Mouse (Mus musculus) MEL-GATA-1-ER (cell line): Measurements from ENCODE around the gene Abhd16a.

Source experiments
- DNase-seq: peaks from one replicate; pipeline ENCODE4 v3.0.0-alpha.2; 2012; ENCODE audit warnings: low read depth; ENCODE audit errors: extremely low read depth

Abhd16a gene

DNA sequence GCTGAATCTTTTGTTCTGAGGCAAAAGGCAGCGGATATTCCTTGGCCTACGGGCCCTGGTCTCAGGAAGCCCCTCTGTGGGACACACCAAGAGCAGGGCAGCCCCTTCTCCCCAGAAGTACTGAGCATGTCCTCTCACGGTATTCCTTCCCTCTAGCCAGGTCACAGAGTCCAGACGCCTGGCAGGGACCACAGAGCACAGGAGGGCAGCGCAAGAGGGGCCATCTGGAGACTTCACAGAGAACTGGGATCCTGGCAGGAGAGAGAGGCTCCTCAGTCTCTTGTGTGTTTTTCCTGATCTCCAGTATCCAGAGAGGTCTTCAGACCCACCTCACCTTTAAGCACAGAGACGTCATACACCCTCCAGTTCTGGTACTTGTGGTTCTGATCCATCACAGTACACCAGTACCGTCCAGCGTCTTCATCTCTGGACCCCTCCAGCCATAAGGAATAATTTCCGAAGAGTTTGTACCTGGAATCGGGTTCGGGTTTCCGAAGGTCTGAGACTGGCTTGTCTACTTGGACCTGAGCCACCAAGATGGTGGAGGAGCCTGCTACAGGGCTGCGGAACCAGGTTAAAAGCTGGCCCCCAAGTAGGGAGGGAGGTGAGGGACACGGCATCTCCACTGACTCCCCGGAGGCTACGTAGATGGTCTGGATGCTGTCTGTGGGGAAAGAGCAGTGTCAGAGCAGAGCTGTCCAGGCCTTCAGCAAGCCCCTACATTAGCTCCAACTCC, 6.1 kb upstream of the Abhd16a start:
- no peak for DNase-seq

DNA sequence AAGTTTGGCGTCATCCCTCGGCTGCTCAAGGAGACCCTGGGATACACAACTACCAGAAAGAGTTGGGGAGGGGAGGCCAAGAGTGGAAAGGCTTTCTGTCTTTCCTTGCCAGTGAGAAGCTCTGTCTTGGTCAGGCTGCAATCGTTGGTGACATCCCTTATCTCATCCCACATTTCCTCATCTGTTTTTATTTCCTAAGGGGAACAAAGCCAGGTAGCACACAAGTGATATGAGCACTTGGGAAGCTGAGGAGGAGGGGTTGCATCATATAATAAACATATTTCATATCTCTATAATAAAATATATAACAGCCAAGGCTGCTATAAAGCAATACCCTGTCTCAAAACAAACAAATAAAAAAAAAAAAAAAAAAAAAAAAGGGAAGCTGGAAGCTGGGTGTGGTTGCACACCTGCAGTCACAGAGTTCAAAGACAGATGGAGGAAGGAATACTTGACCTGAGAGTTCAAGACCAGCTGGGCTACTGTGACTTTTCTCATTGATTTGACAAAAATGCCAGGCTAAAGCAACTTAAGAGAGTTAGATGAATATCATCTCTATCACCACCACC, 5.0 kb upstream of the Abhd16a start:
- DNase-seq: no peak

- DNase-seq: no peak
Measured at GRCm38 (mm10) chr17:35085208-35085865, 3.7 kb upstream of the Abhd16a start, which contains the start of gene Ly6g6f. Gene Ly6g6f (minus strand): TSS chr17:35085610.

- no peak for DNase-seq
Measured at GRCm38 (mm10) chr17:35088151-35088550, 912 bp upstream of the Abhd16a start.

DNA sequence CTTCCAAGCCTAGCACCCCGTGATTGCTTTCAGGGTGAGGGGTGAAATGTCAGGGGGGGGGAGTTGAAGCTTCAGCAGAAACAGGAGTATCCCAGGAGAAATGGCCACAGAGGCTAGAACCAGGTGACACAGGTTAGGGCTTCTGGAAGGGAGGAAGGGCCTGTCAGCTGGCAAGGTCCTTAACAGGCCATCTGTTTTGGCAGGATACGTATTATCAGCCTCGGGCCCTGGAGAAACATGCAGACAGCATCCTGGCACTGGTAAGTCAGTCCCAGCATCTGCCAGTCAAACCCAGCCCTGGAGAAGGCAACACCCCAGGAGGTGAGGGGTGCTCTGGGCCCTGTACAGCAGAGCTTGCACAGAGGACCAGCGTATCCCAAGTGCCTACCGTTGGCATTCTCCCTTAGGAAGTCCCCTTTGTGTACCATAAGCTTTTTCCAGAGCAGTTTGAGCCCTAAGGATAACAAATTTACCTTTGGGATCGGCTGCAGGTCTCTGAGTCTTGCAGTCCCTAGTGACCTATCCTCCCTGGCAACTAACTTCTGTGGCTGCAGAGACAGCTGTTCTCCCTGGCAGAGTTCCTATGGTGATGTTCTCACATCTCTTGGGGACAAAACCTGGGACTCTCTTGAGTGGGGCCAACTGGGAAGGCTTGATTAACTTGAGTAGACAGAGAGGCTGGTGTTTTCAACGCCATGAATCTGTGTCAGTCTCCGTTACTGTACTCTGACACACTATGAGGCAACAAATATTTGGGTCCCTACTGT, 1.3 kb downstream of the Abhd16a start:
- no peak for DNase-seq

GRCm38 (mm10) chr17:35092403-35093198, 3.5 kb downstream of the Abhd16a start:
- no peak for DNase-seq

DNA sequence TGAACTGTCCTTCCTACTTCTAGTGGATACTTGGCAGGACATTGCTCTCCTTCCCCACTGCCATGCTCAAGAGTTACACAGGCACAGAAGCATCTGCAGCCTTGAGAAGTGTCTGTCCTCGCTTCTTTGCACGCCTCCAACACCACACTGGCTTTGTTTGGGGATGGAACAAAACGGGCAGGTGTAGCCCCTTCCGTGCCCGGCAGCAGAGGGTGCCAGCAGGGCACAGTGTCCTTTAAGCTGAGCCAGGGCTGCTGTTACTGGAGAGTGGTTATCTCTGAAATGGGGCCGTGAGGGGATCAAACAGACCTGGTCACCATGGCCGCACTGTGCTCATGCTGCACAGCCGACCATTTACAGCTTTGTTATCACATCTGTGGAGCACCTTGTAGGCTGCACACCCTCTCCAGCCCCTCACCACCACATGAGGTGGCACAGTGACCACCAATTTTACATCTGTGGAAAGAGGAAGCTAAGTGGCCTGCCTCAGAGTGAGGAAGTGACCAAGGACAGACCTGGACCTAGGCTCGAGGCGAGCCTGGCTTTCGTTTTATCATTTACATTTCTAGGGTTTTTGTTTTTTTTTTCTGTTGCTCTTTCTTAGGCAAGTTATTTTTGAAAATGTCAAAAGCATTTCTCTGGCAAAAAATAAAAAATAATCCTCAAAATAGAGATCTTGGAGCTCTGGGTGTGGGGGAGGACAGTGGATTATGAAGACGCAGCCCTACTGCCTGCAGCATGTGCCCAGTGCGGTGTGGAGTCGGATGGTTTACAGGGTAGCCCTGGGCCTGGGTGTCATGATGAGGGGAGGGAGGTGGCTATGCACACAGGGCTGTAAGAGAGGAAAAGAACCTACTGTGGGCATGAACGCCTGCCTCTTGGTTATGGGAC, 5.7 kb downstream of the Abhd16a start:
- DNase-seq: no peak

- no peak for DNase-seq
Measured at GRCm38 (mm10) chr17:35096597-35096996, 7.5 kb downstream of the Abhd16a start.

DNA sequence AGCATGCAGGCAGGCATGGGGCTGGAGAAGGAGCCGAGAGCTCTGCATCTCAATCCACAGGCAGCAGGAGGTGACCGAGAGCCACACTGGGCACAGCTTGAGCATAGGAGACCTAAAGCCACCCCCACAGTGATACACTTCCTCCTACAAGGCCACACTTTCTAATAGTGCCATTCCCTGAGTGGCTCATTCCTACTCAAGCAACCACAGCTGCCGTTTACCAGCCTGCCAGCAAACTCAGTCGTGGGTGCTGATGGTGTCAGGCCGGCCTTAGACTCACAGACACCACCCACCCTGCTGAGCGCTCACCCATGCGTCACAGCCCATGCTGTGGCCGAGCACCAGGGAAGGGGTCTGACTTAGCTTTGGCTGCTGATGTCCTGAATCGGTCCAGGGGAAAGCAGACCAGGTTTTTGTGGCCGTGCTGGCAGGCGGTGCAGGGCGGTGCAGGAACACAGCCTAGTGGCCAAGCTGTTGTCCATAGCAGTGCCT, 8.1 kb downstream of the Abhd16a start:
- no peak for DNase-seq

DNA sequence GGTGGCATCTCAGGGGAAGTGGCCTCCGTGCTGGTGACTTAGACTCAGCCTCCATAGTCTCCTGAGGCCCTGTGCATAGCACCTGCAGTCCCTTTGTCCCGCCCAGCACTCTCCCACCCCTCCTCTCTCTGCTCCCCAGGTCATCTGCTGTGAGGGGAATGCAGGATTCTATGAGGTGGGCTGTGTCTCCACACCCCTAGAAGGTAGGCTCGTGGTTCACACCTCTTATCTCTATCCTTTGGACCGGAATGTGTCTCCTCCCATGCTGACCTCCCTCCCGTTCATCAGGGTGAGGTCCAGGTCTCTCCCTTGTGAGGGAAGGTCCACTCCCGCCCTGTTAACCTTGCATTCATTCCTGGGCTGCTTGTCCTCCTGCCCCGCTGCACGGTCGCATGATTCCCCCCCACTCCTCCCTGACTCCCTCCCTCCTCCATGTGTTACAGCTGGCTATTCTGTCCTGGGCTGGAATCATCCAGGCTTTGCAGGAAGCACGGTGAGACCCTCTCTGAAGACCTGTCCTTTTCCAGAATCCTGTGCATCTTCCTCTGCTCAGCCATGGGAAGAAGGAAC, 11.2 kb downstream of the Abhd16a start:
- no peak for DNase-seq

DNA sequence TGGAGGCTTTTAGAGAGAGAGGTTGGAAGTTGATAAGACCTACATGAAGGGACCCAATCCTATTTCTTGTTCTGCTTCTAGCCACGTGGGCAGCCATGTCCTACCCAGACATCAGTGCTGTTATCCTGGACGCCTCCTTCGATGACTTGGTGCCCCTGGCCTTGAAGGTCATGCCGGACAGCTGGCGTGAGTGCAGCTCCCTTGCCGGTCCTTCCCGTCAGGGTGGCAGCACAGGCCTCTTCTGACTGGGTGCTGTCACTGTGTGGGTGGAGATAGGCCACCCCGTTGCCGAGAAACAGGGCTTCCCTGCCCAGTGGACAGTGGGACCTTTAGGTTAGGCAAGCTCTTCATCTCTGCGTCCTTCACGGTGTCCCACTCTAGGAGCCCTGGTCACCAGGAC, 12.1 kb downstream of the Abhd16a start:
- no peak for DNase-seq

DNA sequence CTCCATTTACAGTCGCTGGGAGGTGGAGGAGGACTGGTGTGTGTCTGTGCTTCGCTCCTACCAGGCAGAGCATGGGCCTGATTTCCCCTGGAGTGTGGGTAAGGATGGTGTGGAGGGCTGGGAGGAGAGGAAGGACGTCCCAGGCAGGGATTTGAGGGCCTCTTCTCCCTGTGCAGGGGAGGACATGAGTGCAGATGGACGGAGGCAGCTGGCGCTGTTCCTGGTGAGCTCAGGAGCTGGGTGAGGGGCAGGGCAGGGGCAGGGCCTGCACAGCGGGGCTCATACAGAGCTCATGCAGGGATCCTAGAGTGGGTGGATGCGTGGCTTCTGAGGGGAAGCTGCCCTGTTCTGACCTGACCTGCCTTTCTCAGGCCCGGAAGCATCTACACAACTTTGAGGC, 13.2 kb downstream of the Abhd16a start:
- no peak for DNase-seq

- DNase-seq: peak; percentile 93
Measured at GRCm38 (mm10) chr17:35103221-35103690, 14.2 kb downstream of the Abhd16a start.

DNA sequence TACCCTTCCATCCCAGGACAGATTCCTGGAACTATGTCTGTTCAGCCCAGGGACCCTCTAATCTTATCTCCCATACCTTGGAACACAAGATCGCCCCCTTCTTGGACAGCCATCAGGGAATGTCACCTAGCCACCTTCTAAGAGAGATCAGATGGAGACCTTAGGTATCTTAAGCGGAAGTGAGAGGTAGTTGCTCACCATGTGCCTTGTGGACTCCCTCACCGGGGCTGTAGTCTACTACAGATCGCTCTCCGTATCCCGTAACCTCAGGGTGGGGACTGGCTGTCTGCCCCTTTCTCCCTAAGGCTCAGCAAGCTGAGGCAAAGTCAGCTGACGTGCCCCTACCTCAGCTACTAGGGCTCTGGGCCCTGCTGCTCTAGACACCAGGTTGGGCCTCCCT, 15.0 kb downstream of the Abhd16a start:
- DNase-seq: no peak

GRCm38 (mm10) chr17:35104754-35105153, 15.7 kb downstream of the Abhd16a start:
- DNase-seq: peak; percentile 79

DNA sequence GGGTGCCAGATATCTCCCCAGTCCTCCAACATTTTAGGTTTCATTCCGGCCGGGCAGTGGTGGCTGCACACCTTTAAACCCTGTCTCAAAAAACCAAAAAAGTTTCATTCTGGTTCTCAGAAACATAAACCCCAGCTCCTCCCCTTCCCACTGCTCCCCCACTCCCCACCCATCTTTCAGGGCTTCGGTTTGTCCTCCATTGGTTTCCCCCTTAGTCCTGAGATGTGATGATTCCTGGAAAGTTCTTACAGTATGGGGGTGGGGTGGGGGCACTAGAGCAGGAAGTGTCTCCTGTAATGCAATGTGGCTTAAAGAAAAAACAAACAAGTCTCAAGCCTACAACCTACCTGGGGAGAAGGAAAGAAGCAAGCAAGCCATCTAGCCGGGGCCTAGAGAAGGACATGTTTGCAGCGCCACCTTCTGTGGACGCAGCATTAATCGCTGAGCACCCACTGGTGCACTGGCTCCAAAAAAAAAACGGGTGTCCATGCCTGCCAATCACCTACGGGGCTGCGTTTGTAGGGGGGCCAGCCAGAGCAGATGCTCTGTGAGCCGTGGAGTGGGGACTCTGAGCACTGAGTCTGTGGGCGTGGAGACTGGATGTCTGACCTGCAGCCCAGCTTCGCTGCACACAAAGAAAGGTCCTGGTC, 16.8 kb downstream of the Abhd16a start:
- no peak for DNase-seq

GRCm38 (mm10) chr17:35106522-35106921, 17.5 kb downstream of the Abhd16a start:
- no peak for DNase-seq

DNA sequence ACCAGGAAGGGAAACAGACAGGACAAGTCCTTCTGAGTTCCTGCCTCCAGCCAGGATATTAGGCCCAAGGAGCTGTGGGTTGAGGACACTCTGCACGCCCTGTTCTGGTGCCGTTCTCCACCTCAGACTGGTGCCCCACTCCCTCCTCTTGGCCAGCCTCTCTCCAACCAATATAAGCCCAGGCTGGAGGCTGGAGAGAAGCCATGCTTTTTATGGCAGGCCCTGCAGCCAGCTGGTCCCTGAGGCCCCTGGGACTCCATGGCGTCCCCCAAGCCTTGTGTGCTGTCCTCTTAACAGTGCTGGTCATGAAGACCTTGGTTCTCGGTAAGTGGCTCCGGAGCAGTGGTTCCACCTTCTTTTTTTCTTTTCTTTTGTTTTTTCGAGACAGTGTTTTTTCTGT, 19.0 kb downstream of the Abhd16a start, which contains the start of gene Ly6g5c:
Gene Ly6g5c, plus strand, starts transcription at position 183 of the 400 bp plus-strand sequence.
- no peak for DNase-seq

DNA sequence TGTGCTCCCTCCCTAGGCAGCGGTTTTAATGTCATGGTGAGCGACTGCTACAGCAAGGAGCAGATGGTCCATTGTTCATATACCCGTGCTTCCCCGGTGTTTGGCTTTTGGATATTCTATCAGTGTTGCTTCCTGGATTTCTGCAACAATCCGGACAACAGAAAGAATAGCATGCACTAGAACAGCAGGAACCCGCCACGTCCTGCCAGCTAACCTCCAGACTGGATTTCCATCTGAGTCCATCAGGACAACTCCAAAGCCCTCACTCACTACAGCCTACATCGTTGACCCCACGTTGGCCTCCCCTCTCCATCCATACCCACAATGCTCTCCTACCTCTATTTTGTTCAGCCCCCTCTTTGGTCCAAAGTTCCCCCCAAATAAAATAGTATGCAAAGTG, 22.7 kb downstream of the Abhd16a start:
- no peak for DNase-seq
